Mouse (Mus musculus): Measurements from ENCODE around the gene Eipr1.

DNA sequence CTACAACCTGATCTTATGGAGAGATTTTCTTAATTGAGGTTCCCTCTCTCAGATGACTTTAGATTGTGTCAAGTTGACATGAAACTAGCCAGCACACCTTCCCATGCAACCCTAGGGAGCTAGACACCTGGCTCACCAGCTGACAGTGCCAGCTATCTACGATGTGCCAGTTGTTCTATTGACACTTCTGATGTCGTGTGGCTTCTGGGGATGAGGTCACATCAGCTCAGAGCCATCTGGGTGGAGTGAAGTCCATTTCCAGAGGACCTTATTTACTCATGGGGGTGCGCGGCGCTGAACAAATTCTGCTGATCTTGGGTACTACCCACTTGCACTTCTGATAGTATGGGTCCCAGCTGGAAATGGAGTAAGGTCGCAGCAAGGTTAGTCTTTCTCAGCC, 146.7 kb downstream of the Eipr1 start:
- no peak for TF ChIP-seq ZNF384 (IDR thresholded peaks at IDR 0.05; ENCODE audit: low read depth, low read length)
- no peak for TF ChIP-seq ZC3H11A (IDR thresholded peaks at IDR 0.05; ENCODE audit: low read depth, low read length)
- no peak for TF ChIP-seq CTCF (conservative IDR thresholded peaks at IDR 0.05 in 1 of 2, IDR thresholded peaks at IDR 0.05 in 1 of 2; ENCODE audit: low read depth in 2 of 2, low read length in 2 of 2)
- TF ChIP-seq POLR2A (IDR thresholded peaks at IDR 0.05; ENCODE audit: low read depth, low read length) = no peak
- TF ChIP-seq MAFK (IDR thresholded peaks at IDR 0.05; ENCODE audit: insufficient replicate concordance, low read length) = no peak
- TF ChIP-seq KAT2A (IDR thresholded peaks at IDR 0.05; ENCODE audit: insufficient replicate concordance, low read length) = no peak
- no peak for TF ChIP-seq MXI1 (IDR thresholded peaks at IDR 0.05; ENCODE audit: low read depth, low read length)
- no peak for TF ChIP-seq E2F4 (IDR thresholded peaks at IDR 0.05; ENCODE audit: insufficient replicate concordance, low read depth, low read length)
- TF ChIP-seq TCF12 (IDR thresholded peaks at IDR 0.05; ENCODE audit: low read depth, low read length) = no peak

Data from CH12.LX (cell line).